Mouse (Mus musculus) kidney, adult 11 months (tissue): ENCODE data around the gene Gpatch2.

Experiments used
- DNase-seq: peaks from one replicate; pipeline ENCODE4 v3.0.0; 2022

Gpatch2 gene

GRCm38 (mm10) chr1:187376946-187377671 is 161.8 kb downstream of the Gpatch2 start:
- DNase-seq = no peak

- peak; percentile 14 for DNase-seq
Observed at GRCm38 (mm10) chr1:187377865-187378524, 162.7 kb downstream of the Gpatch2 start.

GRCm38 (mm10) chr1:187389476-187389875 is 174.2 kb downstream of the Gpatch2 start:
- DNase-seq = no peak

GRCm38 (mm10) chr1:187400834-187401233 is 185.5 kb downstream of the Gpatch2 start:
- DNase-seq = no peak
